Mouse (Mus musculus) neural tube, embryonic 14.5 days (tissue): ENCODE results near the gene Ucp2. TPM values are rescaled to one million over a fixed set of nuclear protein-coding genes. Genes with fewer than 3 reads are reported as not detected.

Source experiments
- ATAC-seq: fragments of 200-750 bp; cut with Nextera tagmentation; 2 replicates; pipeline ENCODE4 v1.8.0; 2017; ENCODE audit warnings: low read depth, mild to moderate bottlenecking, moderate TSS enrichment, moderate library complexity
- H3K27ac ChIP-seq: fragments of 300-500 bp; sonication (generic); 2 replicates; pipeline ENCODE4 v1.5.1; 2014; ENCODE audit warnings: low read depth, mild to moderate bottlenecking, control low read depth, low read length, moderate library complexity, mixed read lengths
- H3K27me3 ChIP-seq: fragments of 300-500 bp; sonication (generic); 2 replicates; pipeline ENCODE4 v1.6.1; 2014; ENCODE audit warnings: low read length; ENCODE audit not compliant: control insufficient read depth, insufficient read depth
- H3K36me3 ChIP-seq: fragments of 300-500 bp; sonication (generic); 2 replicates; pipeline ENCODE4 v1.6.1; 2014; ENCODE audit warnings: low read length, mixed read lengths; ENCODE audit not compliant: control insufficient read depth, insufficient read depth
- H3K4me1 ChIP-seq: fragments of 300-500 bp; sonication (generic); 2 replicates; pipeline ENCODE4 v1.6.1; 2014; ENCODE audit warnings: low read length; ENCODE audit not compliant: control insufficient read depth, insufficient read depth
- H3K4me2 ChIP-seq: fragments of 300-500 bp; sonication (generic); 2 replicates; pipeline ENCODE4 v1.6.1; 2014; ENCODE audit warnings: mild to moderate bottlenecking, low read depth, low read length, control low read depth
- H3K4me3 ChIP-seq: fragments of 300-500 bp; sonication (generic); 2 replicates; pipeline ENCODE4 v1.5.1; 2014; ENCODE audit warnings: low read depth, low read length, control low read depth, mixed read lengths
- H3K9ac ChIP-seq: fragments of 300-500 bp; sonication (generic); replicated peaks from 2 replicates; pipeline ENCODE4 v1.6.1; 2014; ENCODE audit warnings: low read depth, mild to moderate bottlenecking, control low read depth, low read length, mixed read lengths
- H3K9me3 ChIP-seq: fragments of 300-500 bp; sonication (generic); 2 replicates; pipeline ENCODE4 v1.6.1; 2016; ENCODE audit warnings: low read length; ENCODE audit not compliant: control insufficient read depth
- WGBS: fragments of 180-500 bp; shearing (Covaris S2); extraction: QIAGEN DNeasy Blood & Tissue Kit; methylation state at CpG from one replicate; pipeline ENCODE4 v1.1.7; 2014; 5-methylcytosine and 5-hydroxymethylcytosine counted together
- polyA plus RNA-seq: library from polyadenylated mRNA; unstranded; fragments of >200 nt; fragmentation: Nextera tagmentation; extraction: Ambion mirVana; gene quantifications from 2 replicates; pipeline ENCODE4 v1.2.1, GENCODE M21; 2014

The Ucp2 gene
- polyA plus RNA-seq, 1 experiment from 2014 or later: 47.8 TPM

DNA sequence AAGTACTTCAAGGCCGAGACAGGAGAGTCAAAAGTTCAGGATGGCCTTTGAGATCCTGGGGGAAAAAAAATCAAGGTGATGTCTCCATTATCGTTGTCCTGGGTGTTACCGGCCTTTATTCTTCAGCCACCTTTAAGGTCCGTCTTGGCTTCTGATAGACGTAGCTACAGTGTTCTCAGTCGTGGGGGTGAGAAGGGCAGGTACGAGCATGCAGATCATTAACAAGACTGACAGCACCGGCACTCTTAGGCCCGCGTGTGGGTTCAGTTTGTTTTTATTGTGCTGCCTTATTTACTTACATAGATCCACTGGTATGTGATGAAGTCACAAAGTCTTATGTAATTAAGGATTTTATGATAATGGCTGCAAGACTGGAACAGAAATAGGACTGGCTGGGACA is 29.4 kb upstream of the Ucp2 start:
- no peak overlapping the region for H3K27ac ChIP-seq
- H3K4me2 ChIP-seq: no peak overlapping the region
- no peaks in the 10 kb centered on the region for H3K9me3 ChIP-seq
- H3K4me1 ChIP-seq: no peaks in the 10 kb centered on the region
- no peak overlapping the region for H3K9ac ChIP-seq
- WGBS: 90% methylated on average over 10 of the region's 10 CpGs
- no peak overlapping the region for H3K4me3 ChIP-seq
- no peaks in the 10 kb centered on the region for H3K27me3 ChIP-seq
- ATAC-seq: no peak
- H3K36me3 ChIP-seq: peaks cover 14% of the 10 kb centered on the region

DNA sequence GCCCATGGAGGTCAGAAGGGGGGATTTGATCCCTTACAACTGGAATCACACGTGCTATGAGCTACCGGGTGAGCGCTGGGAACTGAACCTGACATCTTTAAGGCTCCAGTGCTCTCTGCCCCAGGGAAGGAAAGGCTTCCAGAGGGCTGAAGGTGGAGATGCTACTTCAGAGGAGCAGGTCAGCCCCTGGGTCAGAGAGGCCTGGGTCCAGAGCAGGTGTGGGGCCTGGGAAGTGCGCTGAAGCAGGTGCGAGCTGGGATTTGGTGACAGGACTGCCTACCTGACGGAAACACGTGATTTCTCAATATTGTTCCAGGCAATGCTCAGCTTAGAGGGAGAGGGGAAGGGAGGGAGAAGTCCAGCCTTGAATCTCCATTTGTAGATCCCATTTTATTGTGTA is 28.9 kb upstream of the Ucp2 start:
- no peaks in the 10 kb centered on the region for H3K9me3 ChIP-seq
- no peaks in the 10 kb centered on the region for H3K4me1 ChIP-seq
- H3K4me2 ChIP-seq: no peak overlapping the region
- peaks cover 14% of the 10 kb centered on the region for H3K36me3 ChIP-seq
- 96% methylated on average over 7 of the region's 7 CpGs for WGBS
- no peak overlapping the region for H3K4me3 ChIP-seq
- no peaks in the 10 kb centered on the region for H3K27me3 ChIP-seq
- H3K9ac ChIP-seq: no peak overlapping the region
- no peak overlapping the region for H3K27ac ChIP-seq
- ATAC-seq: no peak

DNA sequence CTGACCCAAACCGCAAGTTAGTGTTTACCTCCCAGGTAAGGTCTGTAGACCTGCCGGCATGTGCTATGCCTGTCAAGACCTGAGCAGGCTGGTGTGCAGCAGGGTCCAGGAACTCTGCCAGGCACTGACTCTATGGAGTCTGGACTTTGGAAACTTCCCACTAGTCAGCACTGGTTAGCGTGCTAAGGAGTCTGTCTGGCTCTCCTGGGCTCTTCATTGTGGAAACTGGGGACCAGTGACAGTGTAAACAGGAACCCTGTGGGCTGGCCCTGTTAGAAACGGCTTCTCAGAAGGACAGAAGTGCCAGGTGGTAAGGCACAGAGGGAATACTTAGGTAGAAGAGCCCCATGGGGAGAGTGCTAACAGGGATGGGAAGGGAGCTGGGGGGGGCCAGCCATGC is 27.9 kb upstream of the Ucp2 start:
- peaks cover 7% of the 10 kb centered on the region for H3K36me3 ChIP-seq
- no peaks in the 10 kb centered on the region for H3K27me3 ChIP-seq

DNA sequence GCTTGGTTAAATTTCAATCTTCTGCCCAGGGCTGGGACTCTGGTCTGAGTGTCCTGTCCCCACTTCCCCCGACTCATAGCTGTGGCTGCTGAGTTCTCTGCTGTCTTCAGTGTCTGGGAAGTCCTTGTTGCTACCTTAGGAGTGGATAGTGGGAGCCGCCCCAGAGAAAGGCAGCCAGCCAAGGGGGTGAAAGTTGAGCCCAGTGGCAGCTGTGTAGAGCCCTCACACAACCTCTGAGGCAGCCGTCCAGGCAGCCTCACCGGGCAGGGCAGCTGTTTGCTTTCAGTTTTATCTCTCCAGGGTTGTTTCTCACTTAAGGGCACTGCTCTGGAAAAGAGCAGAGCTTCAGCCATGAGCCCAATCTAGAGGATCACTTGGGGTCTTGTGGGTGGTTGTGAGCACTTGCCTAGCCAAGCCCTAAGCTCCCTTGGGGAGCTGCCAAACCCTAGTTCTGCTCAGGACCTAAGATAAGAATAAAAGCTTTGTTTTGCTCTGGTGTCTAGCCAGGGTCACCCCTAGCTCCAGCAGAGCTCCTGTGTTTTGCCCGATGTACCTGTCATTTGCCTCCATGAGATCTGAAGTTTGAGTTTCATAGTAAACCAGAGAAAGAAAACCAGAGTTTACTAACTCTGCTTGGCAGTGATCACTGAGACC is 27.4 kb upstream of the Ucp2 start:
- no peak overlapping the region for H3K27ac ChIP-seq
- no peak for ATAC-seq
- H3K36me3 ChIP-seq: peaks cover 4% of the 10 kb centered on the region

More for the DNA sequence above, 27.9 kb upstream of the Ucp2 start:
- Histone ChIP-seq H3K27ac (no peak overlapping the region), H3K4me2 (no peak overlapping the region), H3K4me1 (no peaks in the 10 kb centered on the region), H3K4me3 (no peak overlapping the region), H3K9me3 (no peaks in the 10 kb centered on the region), H3K9ac (no peak overlapping the region)
- 83% methylated on average over 4 of the region's 4 CpGs for WGBS
- ATAC-seq: no peak

DNA sequence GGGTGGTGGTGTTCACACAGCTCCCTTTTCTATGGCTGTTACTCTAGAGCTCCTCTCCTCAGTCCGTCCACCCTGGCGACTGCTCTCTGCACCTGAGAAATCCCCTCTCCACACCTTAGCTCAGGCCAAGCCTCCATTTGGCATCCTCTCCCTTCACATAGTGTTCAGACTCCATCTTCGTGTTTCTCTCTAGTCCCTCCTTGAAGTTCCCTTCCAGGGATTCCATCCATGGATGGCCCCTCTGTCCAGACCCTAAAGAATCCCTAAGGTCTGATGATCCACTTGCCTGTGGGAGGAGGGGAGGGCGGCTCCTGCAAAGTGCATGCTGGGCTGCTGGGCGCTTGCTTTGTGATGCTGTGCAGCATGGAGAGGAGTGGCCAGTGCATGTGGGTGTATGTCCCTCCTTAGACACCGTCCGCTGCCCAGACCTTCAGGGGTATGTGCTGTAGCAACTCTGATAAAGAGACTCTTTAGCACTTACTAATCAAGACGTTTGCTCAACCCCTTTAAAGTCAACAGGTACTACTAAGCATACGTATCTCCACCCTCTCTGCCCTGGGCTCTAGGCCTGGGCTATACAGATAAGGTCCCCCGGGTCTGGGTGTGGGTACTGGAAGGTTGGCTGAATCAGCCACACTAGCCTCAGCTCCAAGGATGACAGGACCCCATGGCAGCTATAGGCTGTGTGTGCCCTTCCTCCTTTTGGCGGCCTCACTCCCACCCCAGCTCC is 26.2 kb upstream of the Ucp2 start:
- Histone ChIP-seq H3K27ac (no peak overlapping the region), H3K4me3 (no peak overlapping the region), H3K27me3 (no peaks in the 10 kb centered on the region), H3K4me2 (no peak overlapping the region), H3K4me1 (no peaks in the 10 kb centered on the region), H3K36me3 (peaks cover 2% of the 10 kb centered on the region; the same call in 1 of the 2 replicates), H3K9ac (no peak overlapping the region), H3K9me3 (no peaks in the 10 kb centered on the region)
- 94% methylated on average over 11 of the region's 11 CpGs for WGBS
- ATAC-seq: no peak

More for the DNA sequence above, 27.4 kb upstream of the Ucp2 start:
- WGBS: 85% methylated on average over 5 of the region's 5 CpGs
- H3K27me3 ChIP-seq: no peaks in the 10 kb centered on the region
- no peak overlapping the region for H3K4me2 ChIP-seq
- no peak overlapping the region for H3K9ac ChIP-seq
- H3K4me1 ChIP-seq: no peaks in the 10 kb centered on the region
- H3K4me3 ChIP-seq: no peak overlapping the region
- no peaks in the 10 kb centered on the region for H3K9me3 ChIP-seq

DNA sequence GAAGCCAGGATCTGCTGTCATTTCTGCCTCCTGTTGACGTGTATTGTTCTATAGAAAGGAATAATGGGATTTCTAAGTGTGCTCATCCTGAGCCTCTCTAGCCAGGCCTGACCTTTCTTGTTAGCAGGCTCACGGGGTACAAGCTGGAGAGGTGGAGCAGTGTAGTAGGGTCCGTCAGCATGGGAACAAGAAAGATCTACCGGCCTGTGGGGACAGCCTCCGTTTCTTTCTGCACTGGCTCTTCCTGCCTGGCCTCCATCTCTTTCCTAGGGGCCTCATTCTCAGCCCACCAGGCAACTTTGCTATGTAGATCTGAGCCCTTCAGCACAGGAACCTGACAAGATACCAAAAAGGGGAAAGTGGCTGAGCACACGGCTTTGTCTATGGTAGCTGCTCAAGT is 24.4 kb upstream of the Ucp2 start:
- Histone ChIP-seq H3K4me3 (no peak overlapping the region), H3K27me3 (no peaks in the 10 kb centered on the region), H3K4me1 (no peaks in the 10 kb centered on the region), H3K27ac (no peak overlapping the region), H3K9ac (no peak overlapping the region), H3K9me3 (no peaks in the 10 kb centered on the region), H3K4me2 (no peak overlapping the region), H3K36me3 (no peaks in the 10 kb centered on the region)
- WGBS: 90% methylated on average over 6 of the region's 6 CpGs
- no peak for ATAC-seq

DNA sequence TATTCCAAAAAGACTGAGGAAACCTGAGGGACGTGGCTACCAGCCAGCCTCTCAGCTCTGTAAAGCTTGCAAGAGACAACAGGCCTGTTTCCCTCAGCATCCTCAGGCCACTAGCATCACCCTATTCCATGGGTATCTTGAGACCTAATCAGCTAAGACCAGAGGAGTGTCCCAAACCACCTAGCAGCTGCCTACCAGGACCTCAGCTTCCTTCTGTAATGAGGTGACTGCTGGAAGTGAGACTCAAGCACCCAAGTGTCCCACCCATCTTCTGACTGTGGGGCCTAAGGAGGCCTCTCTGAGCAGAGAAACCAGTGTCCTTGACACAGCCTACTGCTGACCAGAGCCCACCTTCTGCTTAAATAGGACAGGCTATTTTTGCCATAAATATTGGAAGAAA is 23.6 kb upstream of the Ucp2 start:
- WGBS: 76% methylated on average over 1 of the region's 1 CpGs
- H3K9ac ChIP-seq: no peak overlapping the region
- no peaks in the 10 kb centered on the region for H3K27me3 ChIP-seq
- no peak overlapping the region for H3K4me2 ChIP-seq
- no peak for ATAC-seq
- H3K4me1 ChIP-seq: no peaks in the 10 kb centered on the region
- H3K36me3 ChIP-seq: no peaks in the 10 kb centered on the region
- no peak overlapping the region for H3K4me3 ChIP-seq
- no peaks in the 10 kb centered on the region for H3K9me3 ChIP-seq
- H3K27ac ChIP-seq: no peak overlapping the region

DNA sequence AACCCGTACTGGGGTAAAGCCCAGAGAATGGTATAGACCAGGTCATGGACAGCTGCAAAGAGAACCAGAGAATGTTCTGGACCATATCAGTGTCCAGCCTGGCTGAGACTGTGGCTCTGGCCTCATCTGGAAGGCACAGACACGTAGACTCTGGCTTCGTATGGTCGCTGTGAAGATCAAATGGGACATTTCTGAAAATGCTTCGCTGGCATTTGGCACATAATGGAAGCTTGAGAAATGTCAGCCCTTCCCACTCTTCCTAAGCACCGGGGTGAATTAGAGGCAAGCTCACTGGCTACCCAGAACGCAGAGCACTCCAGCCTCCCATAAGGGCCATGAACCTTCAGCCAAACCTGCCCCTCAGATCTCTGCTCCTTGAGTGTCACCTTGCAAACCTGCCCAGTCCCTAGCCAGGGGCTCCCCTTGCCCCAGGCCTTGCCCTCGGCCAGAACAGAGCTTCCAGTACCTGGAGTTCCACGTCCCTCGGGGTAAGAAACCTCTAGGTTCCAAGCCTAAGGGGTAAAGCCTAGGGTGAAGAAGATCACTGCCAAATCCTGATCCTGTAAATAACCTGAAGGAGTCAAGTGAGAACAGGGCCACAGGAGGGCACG is 22.2 kb upstream of the Ucp2 start:
- Histone ChIP-seq H3K36me3 (no peaks in the 10 kb centered on the region), H3K4me1 (no peaks in the 10 kb centered on the region), H3K27ac (no peak overlapping the region), H3K9ac (no peak overlapping the region), H3K9me3 (no peaks in the 10 kb centered on the region), H3K27me3 (no peaks in the 10 kb centered on the region), H3K4me2 (no peak overlapping the region), H3K4me3 (no peak overlapping the region)
- WGBS: 93% methylated on average over 11 of the region's 11 CpGs
- ATAC-seq: no peak

DNA sequence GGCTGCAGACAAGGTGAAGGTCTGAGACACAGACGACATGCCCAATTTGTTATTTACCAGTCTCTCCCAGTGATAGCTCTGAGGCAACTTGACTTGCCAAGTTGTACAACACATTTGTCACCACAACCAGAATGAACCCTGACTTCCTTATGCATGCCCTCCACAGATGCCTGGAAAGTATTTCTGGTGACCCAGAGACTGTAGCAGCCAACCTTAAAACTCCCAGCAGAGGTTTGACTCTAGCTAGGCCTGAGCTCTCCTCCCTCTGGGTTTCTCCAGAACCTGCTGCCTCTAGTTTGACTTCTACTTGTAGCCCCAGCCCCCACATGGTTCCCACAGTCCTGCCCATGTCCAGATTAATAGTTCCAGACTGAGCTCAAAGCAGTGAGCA is 21.7 kb upstream of the Ucp2 start:
- ATAC-seq: no peak
- Histone ChIP-seq H3K9ac (no peak overlapping the region), H3K4me1 (no peaks in the 10 kb centered on the region), H3K27me3 (no peaks in the 10 kb centered on the region), H3K4me2 (no peak overlapping the region), H3K36me3 (no peaks in the 10 kb centered on the region), H3K9me3 (no peaks in the 10 kb centered on the region), H3K27ac (no peak overlapping the region), H3K4me3 (no peak overlapping the region)
- 94% methylated on average over 1 of the region's 1 CpGs for WGBS
